41 mouse cellular contexts compared by ENCODE assay signal in the genomic region with DNA sequence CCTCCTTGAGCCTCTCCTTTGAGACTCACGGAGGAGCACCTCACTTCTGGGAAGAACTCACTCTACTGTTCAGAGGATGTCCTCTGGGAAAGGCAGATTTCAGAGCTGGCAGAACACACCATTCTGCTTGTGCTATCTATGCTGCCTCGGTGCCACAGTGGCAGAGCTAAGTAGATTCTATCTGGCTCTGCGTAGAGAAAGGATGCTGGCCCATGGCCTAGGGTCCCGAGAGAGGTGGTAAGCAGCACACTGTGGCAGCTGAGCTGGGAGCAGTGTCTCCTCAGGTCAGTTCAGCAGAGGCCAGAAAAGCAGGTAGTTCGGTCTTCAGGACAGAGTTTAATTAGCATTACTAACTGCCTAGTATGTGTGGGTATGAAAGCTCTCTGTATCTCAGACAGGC. TPM values are rescaled to one million over a fixed set of nuclear protein-coding genes. Genes with fewer than 3 reads are reported as not detected.
DNase-seq lines count a peak whose midpoint lies in the region; ATAC-seq and TF ChIP-seq lines count a peak whose summit lies in the region.
"Had no signal": no experiment of that assay in that cellular context is flagged by ENCODE, and none has a peak within 500 bp of the region (broad histone marks: within the 10 kb centered on the region; RNA-seq: fewer than 3 reads in every experiment).

No protein-coding gene starts in this region.

- H3K4me3 ChIP-seq in cerebellum, adult 2 months (replicated peaks; ENCODE audit: insufficient read depth, low read depth, low read length), result no peak overlapping the region
- H3K4me3 ChIP-seq in hindbrain, postnatal 0 days (ENCODE audit: low read length), result no peak overlapping the region
- H3K4me3 ChIP-seq in hindbrain, embryonic 11.5 days (ENCODE audit: low read depth, low read length), result no peak overlapping the region
- H3K4me3 ChIP-seq: embryonic facial prominence, embryonic 12.5 days; forebrain, embryonic 10.5 days; heart, embryonic 15.5 days; hindbrain, embryonic 12.5 days; liver, embryonic 12.5 days; myocyte had no signal

- 51% methylated on average over 5 of the region's 5 CpGs for WGBS in cerebellum, adult 2 months
- 62% methylated on average over 5 of the region's 5 CpGs for WGBS in hindbrain, postnatal 0 days
- WGBS in hindbrain, embryonic 11.5 days, result 95% methylated on average over 5 of the region's 5 CpGs

- no peak overlapping the region for H3K9ac ChIP-seq in hindbrain, postnatal 0 days (replicated peaks; ENCODE audit: low read length)
- no peak overlapping the region for H3K9ac ChIP-seq in hindbrain, embryonic 11.5 days (ENCODE audit: low read depth, low read length)
- H3K9ac ChIP-seq: embryonic facial prominence, embryonic 12.5 days; heart, embryonic 15.5 days; hindbrain, embryonic 12.5 days; liver, embryonic 12.5 days; liver, postnatal 0 days had no signal

- no peaks in the 10 kb centered on the region for H3K9me3 ChIP-seq in hindbrain, postnatal 0 days (ENCODE audit: low read length)
- H3K9me3 ChIP-seq in hindbrain, embryonic 11.5 days (ENCODE audit: control insufficient read depth, low read length), result no peaks in the 10 kb centered on the region
- H3K9me3 ChIP-seq: embryonic facial prominence, embryonic 12.5 days; forebrain, embryonic 10.5 days; heart, embryonic 15.5 days; hindbrain, embryonic 12.5 days; limb, embryonic 13.5 days; liver, embryonic 12.5 days had no signal

- H3K4me2 ChIP-seq in hindbrain, postnatal 0 days (ENCODE audit: low read depth, low read length), result no peak overlapping the region
- H3K4me2 ChIP-seq in hindbrain, embryonic 11.5 days (replicated peaks; ENCODE audit: low read depth, low read length), result no peak overlapping the region
- H3K4me2 ChIP-seq: embryonic facial prominence, embryonic 12.5 days; heart, embryonic 15.5 days; hindbrain, embryonic 12.5 days; liver, embryonic 12.5 days; midbrain, embryonic 11.5 days had no signal

- no peaks in the 10 kb centered on the region for H3K36me3 ChIP-seq in hindbrain, postnatal 0 days (ENCODE audit: insufficient read depth, low read length)
- H3K36me3 ChIP-seq in hindbrain, embryonic 11.5 days (ENCODE audit: control insufficient read depth, insufficient read depth, low read length), result no peaks in the 10 kb centered on the region

- 0 out of 2 replicates have a peak overlapping the region, but pooled peaks have one; percentile 19 for H3K27ac ChIP-seq in cerebellum, adult 2 months (ENCODE audit: insufficient read depth, low read length)
- H3K27ac ChIP-seq in hindbrain, postnatal 0 days, result peak overlapping the region; percentile 65; the same call in 1 of the 2 replicates
- no peak overlapping the region for H3K27ac ChIP-seq in hindbrain, embryonic 11.5 days (ENCODE audit: low read depth, low read length)
- H3K27ac ChIP-seq: forebrain, embryonic 10.5 days; heart, embryonic 15.5 days; liver, embryonic 12.5 days had no signal

- H3K27me3 ChIP-seq in cerebellum, adult 2 months (ENCODE audit: control insufficient read depth, insufficient read depth, low read length), result no peaks in the 10 kb centered on the region
- H3K27me3 ChIP-seq in hindbrain, postnatal 0 days (ENCODE audit: insufficient read depth, low read length), result no peaks in the 10 kb centered on the region
- H3K27me3 ChIP-seq in hindbrain, embryonic 11.5 days (ENCODE audit: control insufficient read depth, insufficient read depth, low read length), result no peaks in the 10 kb centered on the region
- H3K27me3 ChIP-seq: CH12.LX; embryonic facial prominence, embryonic 12.5 days; heart, embryonic 15.5 days; hindbrain, embryonic 12.5 days; limb, embryonic 13.5 days; liver, embryonic 12.5 days had no signal

- DNase-seq in cerebellum, adult 2 months, result no peak
- DNase-seq in cerebellum, postnatal 14 days, result no peak
- DNase-seq in heart, adult 11 months, result peak; percentile 98
- DNase-seq in heart, postnatal 25 days (ENCODE audit: low spot score), result no peak
- no peak for DNase-seq in hindbrain, postnatal 0 days (ENCODE audit: low spot score)
- no peak for DNase-seq in hindbrain, embryonic 11.5 days (ENCODE audit: low spot score)
- peak; percentile 56 to 57 for DNase-seq in heart, postnatal 14 days
- DNase-seq in kidney, adult 9 months, result no peak
- DNase-seq: adrenal gland, adult 2 months; cerebellum, adult 8-10 months; cerebellum, postnatal 36 days; kidney, adult 8-10 months; kidney, postnatal 10 days; layer of hippocampus, adult 9-11 months; liver, postnatal 0 days; lung, postnatal 36 days; retina, postnatal 1 day; right cerebral cortex, postnatal 25 days; spleen, adult 18-20 months; thymus, postnatal 14 days had no signal

- peaks cover 20% of the 10 kb centered on the region for H3K4me1 ChIP-seq in cerebellum, adult 2 months (ENCODE audit: control insufficient read depth, insufficient read depth, low read length)
- peaks cover 14% of the 10 kb centered on the region for H3K4me1 ChIP-seq in hindbrain, postnatal 0 days (ENCODE audit: insufficient read depth, low read length)
- no peaks in the 10 kb centered on the region for H3K4me1 ChIP-seq in hindbrain, embryonic 11.5 days (replicated peaks; ENCODE audit: control insufficient read depth, insufficient read depth, low read length)
- H3K4me1 ChIP-seq: forebrain, embryonic 10.5 days; liver, embryonic 12.5 days had no signal

- TF ChIP-seq CTCF in cerebellum, adult 2 months (IDR thresholded peaks at IDR 0.05; ENCODE audit: borderline replicate concordance, insufficient read depth, low read depth, low read length), result no peak
- no peak for TF ChIP-seq CTCF in hindbrain, postnatal 0 days (IDR thresholded peaks at IDR 0.05; ENCODE audit: low read depth)

- TF ChIP-seq POLR2A in cerebellum, adult 2 months (IDR thresholded peaks at IDR 0.05; ENCODE audit: borderline replicate concordance, insufficient read depth, low read length), result no peak

- ATAC-seq in hindbrain, postnatal 0 days, result no peak
- ATAC-seq in hindbrain, embryonic 11.5 days (ENCODE audit: low FRiP score), result no peak
- ATAC-seq: activated CD4-positive, CD25-positive, alpha-beta regulatory T cell, adult 4 months; forebrain, embryonic 16.5 days; intestine, embryonic 16.5 days; liver, embryonic 12.5 days; liver, postnatal 0 days had no signal

- intact Hi-C loops in heart, postnatal 25 days (cut with DNase I), result no loop called here
- intact Hi-C loops in heart, postnatal 14 days (cut with DNase I), result no loop called here

RNA-seq across cellular contexts. Expression of gene Plekhm2, which starts 16.4 kb away (rescaled TPM):
- polyA plus RNA-seq in cerebellum, adult 2 months (2012; rRNA removed), result 124 and 130 TPM in 2 replicates
- total RNA-seq in heart, postnatal 25 days (2021), result 100 to 1,000 TPM in 1 of 2 experiments, 10 to 100 TPM in 1; 94.1 to 109 TPM
- total RNA-seq in hindbrain, postnatal 0 days (2014; rRNA removed), result 45.8 and 47.6 TPM in 2 replicates
- polyA plus RNA-seq in hindbrain, postnatal 0 days (2015; fragmentation: Nextera tagmentation; extraction: Ambion mirVana), result 6.1 and 6.4 TPM in 2 replicates
- 2.5 and 3.0 TPM in 2 replicates for polyA plus RNA-seq in hindbrain, embryonic 11.5 days (2014; fragmentation: Nextera tagmentation; extraction: Ambion mirVana)
- total RNA-seq in heart, postnatal 14 days (2021), result 100 to 1,000 TPM; 101 to 103 TPM

RNA-seq across cellular contexts. Expression of gene Slc25a34, which starts 24.6 kb away (rescaled TPM):
- 7.7 and 9.5 TPM in 2 replicates for polyA plus RNA-seq in cerebellum, adult 2 months (2012; rRNA removed)
- 100 to 1,000 TPM; 105 to 117 TPM for total RNA-seq in heart, postnatal 25 days (2021)
- 18.1 and 22.2 TPM in 2 replicates for total RNA-seq in hindbrain, postnatal 0 days (2014; rRNA removed)
- polyA plus RNA-seq in hindbrain, postnatal 0 days (2015; fragmentation: Nextera tagmentation; extraction: Ambion mirVana), result 3.0 and 3.6 TPM in 2 replicates
- polyA plus RNA-seq in hindbrain, embryonic 11.5 days (2014; fragmentation: Nextera tagmentation; extraction: Ambion mirVana), result not detected in 2 replicates
- total RNA-seq in heart, postnatal 14 days (2021), result 100 to 1,000 TPM; 121 TPM
- total RNA-seq: megakaryocyte, adult 5-6 weeks had no signal
- polyA plus RNA-seq: activated CD4-positive, CD25-positive, alpha-beta regulatory T cell, adult 4 months; embryonic facial prominence, embryonic 12.5 days; forebrain, embryonic 10.5 days; hindbrain, embryonic 12.5 days; limb, embryonic 13.5 days; liver, embryonic 12.5 days; midbrain, embryonic 11.5 days; neural tube, embryonic 14.5 days had no signal

RNA-seq across cellular contexts. Expression of gene Tmem82, which starts 29.8 kb away (rescaled TPM):
- 0.57 and 0.73 TPM in 2 replicates for polyA plus RNA-seq in cerebellum, adult 2 months (2012; rRNA removed)
- total RNA-seq in heart, postnatal 25 days (2021), result 10 to 100 TPM; 21.2 to 28.9 TPM
- 1.3 and 1.6 TPM in 2 replicates for total RNA-seq in hindbrain, postnatal 0 days (2014; rRNA removed)
- polyA plus RNA-seq in hindbrain, postnatal 0 days (2015; fragmentation: Nextera tagmentation; extraction: Ambion mirVana), result 1.3 and 1.5 TPM in 2 replicates
- 0.33 and 0.52 TPM in 2 replicates for polyA plus RNA-seq in hindbrain, embryonic 11.5 days (2014; fragmentation: Nextera tagmentation; extraction: Ambion mirVana)
- total RNA-seq in heart, postnatal 14 days (2021), result 10 to 100 TPM; 30.1 to 35.4 TPM
- polyA plus RNA-seq: C2C12 had no signal

RNA-seq across cellular contexts. Expression of gene Rsc1a1, which starts 37.1 kb away (rescaled TPM):
- 7.4 and 8.1 TPM in 2 replicates for polyA plus RNA-seq in cerebellum, adult 2 months (2012; rRNA removed)
- total RNA-seq in heart, postnatal 25 days (2021), result not detected
- total RNA-seq in hindbrain, postnatal 0 days (2014; rRNA removed), result 3.0 and 13.6 TPM in 2 replicates
- polyA plus RNA-seq in hindbrain, postnatal 0 days (2015; fragmentation: Nextera tagmentation; extraction: Ambion mirVana), result 0.32 TPM in 1 of 2 replicates, not detected in the other
- polyA plus RNA-seq in hindbrain, embryonic 11.5 days (2014; fragmentation: Nextera tagmentation; extraction: Ambion mirVana), result 1.9 and 2.0 TPM in 2 replicates
- total RNA-seq in heart, postnatal 14 days (2021), result not detected
- total RNA-seq: adrenal gland, adult 2 months; adrenal gland, postnatal 4 days; left cerebral cortex, adult 18-20 months; left cerebral cortex, postnatal 14 days had no signal
- polyA plus RNA-seq: activated CD4-positive, CD25-positive, alpha-beta regulatory T cell, adult 4 months; embryonic facial prominence, embryonic 12.5 days; heart, embryonic 15.5 days; intestine, embryonic 16.5 days; liver, postnatal 0 days; lung, embryonic 16.5 days; midbrain, postnatal 0 days; stomach, embryonic 16.5 days had no signal

RNA-seq across cellular contexts. Expression of gene Fblim1, which starts 42.4 kb away (rescaled TPM):
- 2.3 and 2.6 TPM in 2 replicates for polyA plus RNA-seq in cerebellum, adult 2 months (2012; rRNA removed)
- total RNA-seq in heart, postnatal 25 days (2021), result 100 to 1,000 TPM; 298 to 316 TPM
- 22.5 and 26.7 TPM in 2 replicates for total RNA-seq in hindbrain, postnatal 0 days (2014; rRNA removed)
- 21.7 and 25.6 TPM in 2 replicates for polyA plus RNA-seq in hindbrain, postnatal 0 days (2015; fragmentation: Nextera tagmentation; extraction: Ambion mirVana)
- 29.1 and 31.1 TPM in 2 replicates for polyA plus RNA-seq in hindbrain, embryonic 11.5 days (2014; fragmentation: Nextera tagmentation; extraction: Ambion mirVana)
- 100 to 1,000 TPM; 299 to 338 TPM for total RNA-seq in heart, postnatal 14 days (2021)
- total RNA-seq: megakaryocyte, adult 5-6 weeks had no signal

Comparison
In these comparisons a context has a peak if more than half of its experiments do, and no peak if none do; other contexts are left out.
1. DNase-seq: peak in heart, adult 11 months (single experiment) and heart, postnatal 14 days (2 of 2); none in cerebellum, adult 2 months (0 of 2), cerebellum, postnatal 14 days (0 of 2), heart, postnatal 25 days (single experiment), hindbrain, postnatal 0 days (single experiment), hindbrain, embryonic 11.5 days (single experiment) and kidney, adult 9 months (single experiment).